Mouse (Mus musculus) embryonic facial prominence, embryonic 12.5 days (tissue): ENCODE measurements around the gene Cep68. TPM values are rescaled to one million over a fixed set of nuclear protein-coding genes. Genes with fewer than 3 reads are reported as not detected.
A peak's percentile ranks its signal among the peaks of the same experiment; 100 is the strongest.

Experiments used
- ATAC-seq: fragments of 200-750 bp; cut with Nextera tagmentation; 2 replicates; pipeline ENCODE4 v1.8.0; 2017; ENCODE audit not compliant: insufficient number of reproducible peaks, insufficient read depth, low FRiP score, low TSS enrichment
- H3K27ac ChIP-seq: fragments of 300-500 bp; sonication (generic); 2 replicates; pipeline ENCODE4 v1.5.1; 2016; ENCODE audit warnings: mild to moderate bottlenecking
- H3K27me3 ChIP-seq: fragments of 300-500 bp; sonication (generic); 2 replicates; pipeline ENCODE4 v1.6.1; 2016; ENCODE audit warnings: mild to moderate bottlenecking, moderate library complexity
- H3K36me3 ChIP-seq: fragments of 300-500 bp; sonication (generic); 2 replicates; pipeline ENCODE4 v1.6.1; 2016; ENCODE audit warnings: mild to moderate bottlenecking
- H3K4me1 ChIP-seq: fragments of 300-500 bp; sonication (generic); 2 replicates; pipeline ENCODE4 v1.6.1; 2016
- H3K4me2 ChIP-seq: fragments of 300-500 bp; sonication (generic); replicated peaks from 2 replicates; pipeline ENCODE4 v1.6.1; 2016; ENCODE audit warnings: mild to moderate bottlenecking, moderate library complexity
- H3K4me3 ChIP-seq: fragments of 300-500 bp; sonication (generic); 2 replicates; pipeline ENCODE4 v1.5.1; 2016; ENCODE audit warnings: mild to moderate bottlenecking
- H3K9ac ChIP-seq: fragments of 300-500 bp; sonication (generic); 2 replicates; pipeline ENCODE4 v1.6.1; 2016; ENCODE audit warnings: mild to moderate bottlenecking, moderate library complexity
- H3K9me3 ChIP-seq: fragments of 300-500 bp; sonication (generic); 2 replicates; pipeline ENCODE4 v1.6.1; 2016; ENCODE audit warnings: mild to moderate bottlenecking, moderate library complexity
- WGBS: fragments of 180-500 bp; shearing (Covaris S2); methylation state at CpG from one replicate; pipeline ENCODE4 v1.1.7; 2016; 5-methylcytosine and 5-hydroxymethylcytosine counted together
- polyA plus RNA-seq: library from polyadenylated mRNA; unstranded; fragments of >200 nt; fragmentation: Nextera tagmentation; extraction: Ambion mirVana; gene quantifications from 2 replicates; pipeline ENCODE4 v1.2.1, GENCODE M21; 2016

Gene Cep68
- 40.2 and 41.3 TPM in 2 replicates for polyA plus RNA-seq

DNA sequence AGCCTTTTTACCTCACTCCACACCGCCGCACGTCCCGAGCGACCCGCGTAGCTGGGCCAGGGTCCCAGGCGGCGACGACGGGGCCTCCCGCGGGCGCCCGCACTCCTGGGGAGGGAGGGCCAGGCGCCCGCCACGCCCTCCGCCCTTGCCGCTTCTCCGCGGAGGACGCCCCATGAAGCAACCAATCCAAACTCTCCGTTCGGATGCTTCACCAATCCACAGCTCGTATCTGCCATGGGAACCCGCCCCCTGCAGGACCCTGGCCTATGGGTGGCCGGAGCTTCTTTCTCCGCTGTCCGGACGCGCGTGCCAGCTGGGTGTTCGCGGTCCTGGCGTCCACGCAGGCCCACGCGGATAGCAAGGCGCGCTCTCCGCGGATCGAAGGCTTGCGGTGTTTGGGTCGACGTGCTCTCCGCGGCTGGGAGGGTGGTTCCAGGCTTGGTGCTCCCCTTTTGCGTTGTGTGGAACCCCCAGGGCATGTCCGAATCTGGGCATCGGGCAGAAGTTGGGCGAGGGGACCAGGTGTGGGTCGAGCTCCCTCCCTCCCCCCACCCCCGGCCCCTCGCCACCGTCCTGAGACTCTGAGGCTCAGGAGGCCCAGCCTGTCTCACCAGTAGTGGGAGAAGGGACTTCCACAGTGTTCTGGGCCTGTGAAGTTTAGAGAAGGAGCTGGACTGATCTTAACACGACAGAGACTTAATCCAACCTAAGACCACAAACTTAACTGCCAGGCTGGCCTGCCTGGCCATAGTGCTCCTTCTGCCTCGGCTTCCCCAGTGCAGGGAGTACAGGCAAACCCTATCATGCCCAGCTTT lies at the start of gene Cep68:
Gene Cep68 (minus strand): TSS at position 134 of the 815 bp plus-strand sequence.
- Histone ChIP-seq H3K27me3 (no peaks in the 10 kb centered on the region), H3K9me3 (no peaks in the 10 kb centered on the region), H3K36me3 (no peaks in the 10 kb centered on the region), H3K4me3 (peak within 1 kb of the TSS; percentile 78), H3K4me2 (peak within 1 kb of the TSS; percentile 80), H3K27ac (peak within 1 kb of the TSS; percentile 84), H3K9ac (peak within 1 kb of the TSS; percentile 93), H3K4me1 (peaks cover 20% of the 10 kb centered on the region)
- ATAC-seq, result peak; percentile 97
- under 1% methylated on average over 59 of the region's 59 CpGs for WGBS

- H3K36me3 ChIP-seq, result no peaks in the 10 kb centered on the region
- H3K27ac ChIP-seq, result no peak overlapping the region
- H3K4me3 ChIP-seq, result no peak overlapping the region
- H3K27me3 ChIP-seq, result no peaks in the 10 kb centered on the region
- 81% methylated on average over 3 of the region's 3 CpGs for WGBS
- H3K9me3 ChIP-seq, result no peaks in the 10 kb centered on the region
- no peaks in the 10 kb centered on the region for H3K4me1 ChIP-seq
- no peak overlapping the region for H3K4me2 ChIP-seq
- H3K9ac ChIP-seq, result no peak overlapping the region
- no peak for ATAC-seq
Measured at GRCm38 (mm10) chr11:20284463-20284862, 35.2 kb upstream of the Cep68 start.

GRCm38 (mm10) chr11:20282601-20283219 lies 33.5 kb upstream of the Cep68 start:
- H3K9ac ChIP-seq, result no peak overlapping the region
- no peaks in the 10 kb centered on the region for H3K9me3 ChIP-seq
- H3K4me1 ChIP-seq, result no peaks in the 10 kb centered on the region
- no peaks in the 10 kb centered on the region for H3K27me3 ChIP-seq
- WGBS, result 80% methylated on average over 2 of the region's 2 CpGs
- no peak overlapping the region for H3K4me2 ChIP-seq
- no peak overlapping the region for H3K4me3 ChIP-seq
- no peaks in the 10 kb centered on the region for H3K36me3 ChIP-seq
- ATAC-seq, result no peak
- H3K27ac ChIP-seq, result no peak overlapping the region

DNA sequence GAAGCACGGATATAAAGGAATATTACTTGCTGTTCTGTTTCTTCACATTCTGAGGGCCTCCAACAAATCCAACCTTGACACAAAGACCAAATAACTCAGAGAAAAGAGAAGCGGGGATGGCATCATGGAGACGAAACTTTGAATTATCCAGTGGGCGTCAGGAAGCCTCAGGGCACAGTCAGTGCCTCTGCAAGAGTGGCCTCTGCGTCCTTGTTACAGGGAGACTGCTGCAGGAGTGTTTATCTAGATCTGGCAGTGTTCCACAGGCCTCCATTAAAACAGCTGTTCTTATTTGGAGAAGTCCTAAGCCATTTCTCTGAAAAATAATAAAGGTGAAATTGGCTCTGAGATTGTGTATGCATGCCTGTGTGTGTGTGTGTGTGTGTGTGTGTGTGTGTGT lies 31.8 kb upstream of the Cep68 start:
- no peaks in the 10 kb centered on the region for H3K27me3 ChIP-seq
- H3K4me3 ChIP-seq, result no peak overlapping the region
- H3K9ac ChIP-seq, result no peak overlapping the region
- ATAC-seq, result no peak
- H3K27ac ChIP-seq, result no peak overlapping the region
- WGBS, result 60% methylated on average over 5 of the region's 5 CpGs
- H3K4me2 ChIP-seq, result no peak overlapping the region
- H3K9me3 ChIP-seq, result no peaks in the 10 kb centered on the region
- no peaks in the 10 kb centered on the region for H3K36me3 ChIP-seq
- H3K4me1 ChIP-seq, result no peaks in the 10 kb centered on the region

GRCm38 (mm10) chr11:20278702-20279101 lies 29.5 kb upstream of the Cep68 start:
- Histone ChIP-seq H3K27ac (no peak overlapping the region), H3K36me3 (no peaks in the 10 kb centered on the region), H3K9me3 (no peaks in the 10 kb centered on the region), H3K4me2 (no peak overlapping the region), H3K9ac (no peak overlapping the region), H3K27me3 (no peaks in the 10 kb centered on the region), H3K4me1 (no peaks in the 10 kb centered on the region), H3K4me3 (no peak overlapping the region)
- no peak for ATAC-seq
- WGBS, result 52% methylated on average over 5 of the region's 5 CpGs

DNA sequence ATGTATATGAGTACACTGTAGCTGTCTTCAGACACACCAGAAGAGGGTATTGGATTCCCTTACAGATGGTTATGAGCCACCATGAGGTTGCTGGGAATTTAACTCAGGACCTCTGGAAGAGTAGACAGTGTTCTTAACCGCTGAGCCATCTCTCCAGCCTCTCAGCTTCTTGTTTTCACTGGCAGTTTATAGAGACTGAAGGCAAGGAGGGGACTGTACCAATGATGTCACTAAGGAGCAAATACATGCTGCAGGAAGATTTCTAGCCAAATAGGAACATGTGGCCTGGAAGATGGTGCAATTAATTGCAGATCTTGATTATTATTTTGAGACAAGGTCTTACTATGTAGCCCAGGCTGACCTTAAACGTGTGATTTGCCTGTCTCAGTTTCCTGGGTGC lies 27.9 kb upstream of the Cep68 start:
- H3K27me3 ChIP-seq, result no peaks in the 10 kb centered on the region

GRCm38 (mm10) chr11:20275974-20276373 lies 26.7 kb upstream of the Cep68 start:
- Histone ChIP-seq H3K4me1 (no peaks in the 10 kb centered on the region), H3K27ac (no peak overlapping the region), H3K27me3 (no peaks in the 10 kb centered on the region), H3K4me3 (no peak overlapping the region), H3K4me2 (no peak overlapping the region), H3K9me3 (no peaks in the 10 kb centered on the region), H3K36me3 (no peaks in the 10 kb centered on the region), H3K9ac (no peak overlapping the region)
- ATAC-seq, result no peak
- WGBS, result 70% methylated on average over 2 of the region's 2 CpGs

More for the DNA sequence above, 27.9 kb upstream of the Cep68 start:
- Histone ChIP-seq H3K36me3 (no peaks in the 10 kb centered on the region), H3K4me1 (no peaks in the 10 kb centered on the region), H3K4me2 (no peak overlapping the region), H3K9ac (no peak overlapping the region), H3K27ac (no peak overlapping the region), H3K4me3 (no peak overlapping the region), H3K9me3 (no peaks in the 10 kb centered on the region)
- ATAC-seq, result no peak
- WGBS, result 65% methylated on average over 2 of the region's 2 CpGs

DNA sequence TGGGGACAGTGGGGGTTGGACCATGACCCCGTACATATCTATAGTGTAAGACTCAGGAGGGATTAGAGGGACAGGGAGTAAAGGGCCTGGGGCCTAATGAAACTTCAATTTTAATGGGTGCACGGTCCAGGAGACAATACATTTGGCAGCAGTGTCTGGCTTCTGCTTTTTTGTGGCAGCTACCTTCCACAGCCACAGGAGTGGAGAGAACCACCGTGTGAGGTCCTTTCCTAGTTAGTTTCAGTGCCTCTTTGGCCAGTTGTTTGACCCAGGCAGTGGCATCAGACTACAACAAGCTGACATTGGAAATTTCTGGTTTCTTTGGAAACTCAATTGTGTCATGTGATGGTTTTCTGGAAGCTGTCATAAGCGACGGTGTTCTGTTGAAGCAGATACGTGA lies 20.7 kb upstream of the Cep68 start:
- Histone ChIP-seq H3K27ac (no peak overlapping the region), H3K36me3 (no peaks in the 10 kb centered on the region), H3K9me3 (no peaks in the 10 kb centered on the region), H3K4me2 (no peak overlapping the region), H3K4me1 (no peaks in the 10 kb centered on the region), H3K9ac (no peak overlapping the region), H3K27me3 (no peaks in the 10 kb centered on the region), H3K4me3 (no peak overlapping the region)
- ATAC-seq, result no peak
- WGBS, result 83% methylated on average over 6 of the region's 6 CpGs

GRCm38 (mm10) chr11:20262628-20263380 lies 13.6 kb upstream of the Cep68 start:
- no peaks in the 10 kb centered on the region for H3K36me3 ChIP-seq
- WGBS, result 55% methylated on average over 8 of the region's 8 CpGs
- no peaks in the 10 kb centered on the region for H3K9me3 ChIP-seq
- no peak overlapping the region for H3K4me2 ChIP-seq
- H3K27ac ChIP-seq, result no peak overlapping the region
- no peak overlapping the region for H3K4me3 ChIP-seq
- no peaks in the 10 kb centered on the region for H3K4me1 ChIP-seq
- no peak for ATAC-seq
- H3K9ac ChIP-seq, result no peak overlapping the region
- H3K27me3 ChIP-seq, result no peaks in the 10 kb centered on the region

DNA sequence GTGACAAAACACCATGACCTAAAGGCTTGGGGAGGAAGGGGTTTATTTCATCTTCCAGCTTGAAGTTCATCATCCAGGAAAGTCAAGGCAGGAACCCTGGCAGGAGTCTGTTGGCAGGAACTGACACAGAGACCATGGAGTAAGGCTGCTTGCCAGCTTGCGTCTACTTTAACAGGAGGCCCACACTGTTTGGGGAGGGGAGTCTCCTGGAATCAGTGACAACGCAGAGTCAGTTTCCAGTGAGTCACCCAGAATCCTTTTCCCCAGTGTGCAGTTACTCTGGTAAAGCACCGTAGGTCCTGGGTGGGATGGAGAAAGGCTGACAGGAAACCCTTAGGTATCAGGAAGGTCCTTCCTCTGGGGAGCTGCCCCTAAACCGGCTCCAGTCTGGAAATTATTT lies 5.6 kb upstream of the Cep68 start:
- no peak overlapping the region for H3K9ac ChIP-seq
- WGBS, result 81% methylated on average over 4 of the region's 4 CpGs
- no peak for ATAC-seq

GRCm38 (mm10) chr11:20253088-20253487 lies 3.9 kb upstream of the Cep68 start:
- Histone ChIP-seq H3K4me3 (no peak overlapping the region), H3K36me3 (no peaks in the 10 kb centered on the region), H3K9ac (no peak overlapping the region), H3K27ac (no peak overlapping the region), H3K4me2 (no peak overlapping the region), H3K27me3 (no peaks in the 10 kb centered on the region), H3K4me1 (peaks cover 4% of the 10 kb centered on the region), H3K9me3 (no peaks in the 10 kb centered on the region)
- ATAC-seq, result no peak
- WGBS, result 82% methylated on average over 2 of the region's 2 CpGs

More for the DNA sequence above, 5.6 kb upstream of the Cep68 start:
- no peaks in the 10 kb centered on the region for H3K27me3 ChIP-seq
- H3K4me3 ChIP-seq, result no peak overlapping the region
- H3K4me2 ChIP-seq, result no peak overlapping the region
- no peaks in the 10 kb centered on the region for H3K36me3 ChIP-seq
- no peak overlapping the region for H3K27ac ChIP-seq
- H3K4me1 ChIP-seq, result no peaks in the 10 kb centered on the region
- H3K9me3 ChIP-seq, result no peaks in the 10 kb centered on the region
